Mouse (Mus musculus) adrenal gland, adult 8-10 months (tissue): Measurements from ENCODE around the gene Vgll4. TPM values are rescaled to one million over a fixed set of nuclear protein-coding genes. Genes with fewer than 3 reads are reported as not detected.

Source experiments
- DNase-seq: peaks from one replicate; pipeline ENCODE4 v3.0.0; 2022
- total RNA-seq, 4 experiments: library from RNA; stranded (reverse); gene quantifications; 2 replicates each; pipeline ENCODE4 v1.2.4; 2022

The Vgll4 gene
- total RNA-seq, 4 experiments from 2014 or later, result 43.0 to 49.5 (median 45.6) TPM

DNA sequence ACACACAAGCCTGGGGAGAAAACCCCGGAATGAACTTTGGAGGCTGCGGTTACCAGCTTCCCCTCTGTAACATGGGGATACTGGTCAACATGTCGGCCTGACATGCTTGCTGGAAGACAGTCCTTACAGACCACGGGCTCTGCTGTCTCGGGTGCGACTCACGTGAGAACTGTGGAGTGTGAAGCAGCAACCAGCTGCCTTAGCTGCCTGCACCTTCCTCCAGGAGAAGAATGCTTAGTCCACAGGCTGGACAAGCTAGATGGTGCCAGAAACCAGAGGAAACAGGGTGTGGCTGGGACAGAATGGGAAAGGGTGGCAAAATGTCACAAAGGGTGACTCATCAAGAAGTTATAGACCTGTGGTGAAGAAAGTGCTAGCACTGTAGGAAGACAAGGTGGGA, 129.8 kb downstream of the Vgll4 start:
- no peak for DNase-seq

GRCm38 (mm10) chr6:114838872-114839271, 130.9 kb downstream of the Vgll4 start:
- peak; percentile 52 for DNase-seq

DNA sequence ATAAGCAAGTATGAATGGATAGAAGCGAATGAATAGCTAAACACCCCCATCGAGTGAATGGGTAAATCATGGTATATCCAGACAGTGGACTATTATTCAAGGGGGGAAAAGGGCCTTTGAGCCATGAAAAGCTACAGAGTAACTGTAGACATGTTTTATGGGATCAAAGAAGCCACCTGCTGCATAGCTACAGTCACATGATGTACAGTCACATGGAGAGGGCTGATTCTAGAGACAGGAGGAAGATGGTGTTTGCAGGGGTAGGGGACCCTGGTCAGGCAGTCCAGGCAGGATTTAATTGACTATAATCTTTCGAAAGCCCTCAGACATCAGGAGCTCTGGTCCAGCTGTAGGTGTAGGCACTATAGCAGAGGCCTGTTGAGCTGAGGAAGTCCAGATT, 133.4 kb downstream of the Vgll4 start:
- no peak for DNase-seq

DNA sequence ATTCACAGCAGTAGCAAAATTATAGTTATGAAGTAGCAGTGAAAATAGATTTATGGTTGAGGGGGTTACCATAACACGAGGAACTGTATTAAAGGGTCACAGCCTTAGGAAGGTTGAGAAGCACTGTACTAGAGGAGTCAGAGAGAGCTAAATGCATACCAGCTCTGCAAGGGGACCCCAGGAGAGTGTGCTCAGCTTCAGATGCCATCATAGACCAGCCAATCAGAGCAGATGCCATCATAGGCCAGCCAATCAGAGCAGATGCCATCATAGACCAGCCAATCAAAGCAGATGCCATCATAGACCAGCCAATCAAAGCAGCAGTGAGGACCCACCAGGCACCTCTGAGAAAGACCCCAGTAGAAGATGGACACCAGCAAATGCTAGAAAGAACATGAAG, 134.0 kb downstream of the Vgll4 start:
- no peak for DNase-seq

DNA sequence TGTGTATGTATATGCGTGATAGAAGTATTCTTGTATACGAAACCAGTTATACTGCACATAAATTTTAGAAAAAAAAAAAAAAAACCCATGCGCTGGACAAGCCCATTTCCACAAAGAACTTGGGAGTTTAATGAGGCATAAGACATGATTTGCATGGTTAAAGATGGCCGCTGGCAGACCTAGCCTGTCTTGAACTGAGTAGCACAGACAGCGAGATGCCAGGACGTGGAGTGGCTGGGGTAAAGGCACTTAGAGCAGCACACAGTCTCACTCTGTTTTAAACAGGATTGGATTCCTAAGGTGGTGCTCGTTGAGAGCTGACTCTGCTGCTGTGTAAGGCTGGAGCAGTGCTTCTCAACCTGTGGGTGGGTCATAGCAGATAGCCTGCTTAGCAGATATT, 134.4 kb downstream of the Vgll4 start:
- no peak for DNase-seq

DNA sequence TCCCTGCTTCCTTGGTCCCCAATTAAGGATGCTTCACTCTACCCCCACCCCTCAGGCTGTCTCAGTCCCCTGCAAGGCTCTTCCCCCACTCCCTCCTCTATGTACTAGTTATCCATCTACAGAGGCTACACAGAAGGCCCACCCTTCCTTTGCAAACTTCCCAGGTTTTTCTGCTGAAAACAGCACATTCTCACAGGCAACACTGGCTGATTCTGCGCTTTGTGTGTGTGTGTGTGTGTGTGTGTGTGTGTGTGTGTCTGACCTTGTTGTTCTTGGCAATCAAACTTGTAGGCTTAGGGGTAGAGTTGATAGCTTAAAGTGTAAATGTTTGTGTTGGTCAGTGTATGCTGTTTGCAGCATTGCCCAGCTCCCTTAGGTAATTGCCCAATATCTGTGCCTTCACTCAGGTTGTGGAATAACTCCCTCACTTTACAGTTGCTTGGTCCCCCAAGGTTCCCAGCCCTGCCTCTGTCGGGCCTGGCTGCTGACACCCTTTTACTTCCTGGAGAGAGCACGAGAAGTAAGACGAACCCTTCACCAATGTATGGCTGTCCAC, 135.9 kb downstream of the Vgll4 start:
- DNase-seq, result no peak

- DNase-seq, result no peak
These were observed 136.6 kb downstream of the Vgll4 start for GRCm38 (mm10) chr6:114833058-114833685.

GRCm38 (mm10) chr6:114831807-114832206, 138.0 kb downstream of the Vgll4 start:
- DNase-seq, result no peak

GRCm38 (mm10) chr6:114829660-114830438, 139.9 kb downstream of the Vgll4 start:
- DNase-seq, result no peak

DNA sequence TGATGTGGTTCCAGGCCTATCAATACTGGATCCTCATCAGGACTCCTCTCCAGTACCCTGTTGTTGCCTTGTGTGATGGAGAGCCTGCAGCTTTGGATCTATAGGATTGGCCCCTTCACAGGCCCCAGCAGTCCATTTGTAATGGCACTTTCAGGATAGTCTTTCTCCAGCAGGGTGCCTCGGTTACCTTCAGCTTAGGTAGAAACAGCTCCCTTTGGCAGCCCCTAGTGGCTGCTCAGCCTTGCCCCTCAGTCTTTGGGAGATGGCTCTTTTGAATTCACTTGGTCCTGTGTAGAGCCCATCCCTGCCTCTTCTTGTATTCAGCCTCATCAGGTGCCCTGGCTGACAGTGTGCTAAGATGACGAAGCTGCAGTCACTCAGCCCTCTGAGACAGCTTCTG, 142.9 kb downstream of the Vgll4 start:
- DNase-seq, result no peak

- DNase-seq, result no peak
These were observed 148.1 kb downstream of the Vgll4 start for GRCm38 (mm10) chr6:114821646-114822045.

GRCm38 (mm10) chr6:114819971-114820481, 149.8 kb downstream of the Vgll4 start:
- no peak for DNase-seq

DNA sequence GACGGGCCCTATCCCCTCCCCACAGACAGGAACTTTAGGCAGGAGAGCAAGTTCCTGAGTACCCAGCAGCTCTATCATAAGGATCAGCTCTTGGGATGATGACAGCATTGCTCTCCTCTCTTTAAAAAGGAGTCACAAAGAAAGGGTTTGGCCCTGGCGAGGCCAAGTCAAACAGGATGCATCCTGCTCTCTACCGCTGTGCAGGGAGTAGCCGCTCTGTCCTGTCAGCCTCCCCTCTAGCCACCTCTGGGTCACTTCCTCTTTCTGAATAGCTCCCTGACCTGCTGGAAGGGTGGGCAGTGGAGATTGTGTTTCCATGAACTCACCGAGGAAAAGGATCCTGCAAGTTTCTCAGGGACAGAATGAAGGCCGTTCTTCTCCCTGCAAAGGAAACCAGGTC, 151.3 kb downstream of the Vgll4 start:
- no peak for DNase-seq

DNA sequence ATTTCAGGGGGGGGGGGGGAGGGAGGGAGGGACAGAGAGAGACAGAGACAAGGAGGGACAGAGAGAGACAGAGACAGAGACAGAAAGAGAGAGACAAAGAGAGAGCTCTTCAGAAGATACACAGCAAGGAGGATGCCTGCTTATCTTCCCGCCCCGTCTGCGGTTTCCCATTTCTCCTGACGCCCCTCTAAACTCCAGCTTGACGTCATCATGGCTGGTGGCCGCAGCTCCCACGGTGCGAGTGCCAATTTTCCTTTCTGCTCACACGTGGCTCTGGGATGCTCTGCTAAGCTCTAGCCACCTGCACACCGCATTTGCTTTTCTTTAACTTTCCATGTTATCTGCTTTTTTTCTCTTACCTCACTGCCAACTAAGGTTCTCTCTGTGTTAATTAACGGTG, 151.8 kb downstream of the Vgll4 start:
- DNase-seq, result no peak

GRCm38 (mm10) chr6:114814882-114815650, 154.7 kb downstream of the Vgll4 start:
- no peak for DNase-seq

GRCm38 (mm10) chr6:114814199-114814881, 155.5 kb downstream of the Vgll4 start:
- DNase-seq, result no peak

DNA sequence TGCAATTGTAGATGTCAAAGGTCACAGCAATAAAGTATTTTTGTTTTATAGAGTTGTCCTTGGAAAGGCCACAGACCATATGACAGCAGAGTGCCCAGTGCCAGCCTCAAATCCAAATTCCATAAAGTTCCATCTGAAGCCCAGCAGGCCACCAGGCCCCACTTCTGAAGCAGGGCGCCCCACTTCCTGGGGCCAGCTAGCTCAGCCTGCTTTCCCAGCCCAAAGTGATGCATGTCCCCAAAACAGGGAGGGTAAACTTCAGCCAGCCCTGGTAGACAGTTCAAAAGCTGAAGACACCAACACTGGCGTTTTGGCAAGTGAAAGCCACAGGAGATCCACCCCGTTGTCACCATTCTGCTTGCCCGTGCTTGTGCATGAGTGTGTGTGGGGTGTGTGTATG, 157.0 kb downstream of the Vgll4 start:
- DNase-seq, result no peak

GRCm38 (mm10) chr6:114812322-114812721, 157.5 kb downstream of the Vgll4 start:
- DNase-seq, result peak; percentile 49
